Mouse (Mus musculus) bone marrow, adult 2 months (tissue): ENCODE measurements around the gene Scap. TPM values are rescaled to one million over a fixed set of nuclear protein-coding genes. Genes with fewer than 3 reads are reported as not detected.
"Not testable (repeated sequence)": the region's sequence is repeated elsewhere in the genome, so short reads cannot be mapped to it uniquely, and the experiment has no call there.

Source experiments
- H3K27ac ChIP-seq: fragments of 200-500 bp; 2 replicates; pipeline ENCODE4 v1.5.1; 2012; ENCODE audit warnings: low read depth, mild to moderate bottlenecking, control low read depth, inconsistent platforms, low read length; ENCODE audit not compliant: control insufficient read depth, poor library complexity, insufficient read depth
- H3K4me1 ChIP-seq: fragments of 200-500 bp; 2 replicates; pipeline ENCODE4 v1.6.1; 2011; ENCODE audit warnings: low read length; ENCODE audit not compliant: control insufficient read depth, insufficient read depth
- H3K4me3 ChIP-seq: fragments of 200-500 bp; replicated peaks from 2 replicates; pipeline ENCODE3; 2011; ENCODE audit warnings: mild to moderate bottlenecking, low read depth, low read length, control low read depth; ENCODE audit not compliant: control insufficient read depth
- CTCF ChIP-seq: fragments of 200-500 bp; IDR thresholded peaks from 2 replicates; pipeline ENCODE4 v1.5.1; 2011; ENCODE audit warnings: low read length, control low read depth; ENCODE audit not compliant: control insufficient read depth, insufficient read depth
- POLR2A ChIP-seq: fragments of 200-500 bp; IDR thresholded peaks from 2 replicates; pipeline ENCODE4 v1.6.1; 2011; ENCODE audit warnings: low read depth, mild to moderate bottlenecking, control low read depth, low read length, borderline replicate concordance; ENCODE audit not compliant: control insufficient read depth
- WGBS: fragments of 180-500 bp; shearing (Covaris S2); methylation state at CpG from one replicate; pipeline ENCODE4 v1.1.7; 2018; 5-methylcytosine and 5-hydroxymethylcytosine counted together
- polyA plus RNA-seq: library from polyadenylated mRNA; stranded (reverse); fragments of >200 nt; gene quantifications from 2 replicates; pipeline ENCODE4 v1.2.4, GENCODE M21; 2011; ENCODE audit warnings: low replicate concordance; ENCODE audit not compliant: missing spikeins, insufficient read depth, insufficient read length

The Scap gene
- polyA plus RNA-seq, 1 experiment = 10.7 TPM

GRCm38 (mm10) chr9:110381292-110381691, 48.2 kb downstream of the Scap start:
- WGBS = 84% methylated on average over 12 of the region's 12 CpGs
- TF ChIP-seq CTCF = no peak
- TF ChIP-seq POLR2A = no peak
- H3K4me1 ChIP-seq = no peaks in the 10 kb centered on the region
- no peak overlapping the region for H3K4me3 ChIP-seq
- H3K27ac ChIP-seq = no peak overlapping the region

GRCm38 (mm10) chr9:110384369-110384929, 51.4 kb downstream of the Scap start:
- WGBS = 83% methylated on average over 7 of the region's 7 CpGs
- Histone ChIP-seq H3K4me3 (no peak overlapping the region), H3K27ac (no peak overlapping the region), H3K4me1 (no peaks in the 10 kb centered on the region)
- TF ChIP-seq POLR2A (no peak), CTCF (no peak)

GRCm38 (mm10) chr9:110388011-110388410, 54.9 kb downstream of the Scap start:
- 86% methylated on average over 7 of the region's 7 CpGs for WGBS
- TF ChIP-seq CTCF = no peak
- no peak for TF ChIP-seq POLR2A
- no peaks in the 10 kb centered on the region for H3K4me1 ChIP-seq
- H3K4me3 ChIP-seq = no peak overlapping the region
- H3K27ac ChIP-seq = no peak overlapping the region

- no peaks in the 10 kb centered on the region for H3K4me1 ChIP-seq
- H3K4me3 ChIP-seq = no peak overlapping the region
- 77% methylated on average over 3 of the region's 3 CpGs for WGBS
- H3K27ac ChIP-seq = no peak overlapping the region
- TF ChIP-seq POLR2A (no peak), CTCF (no peak)
These were observed 57.8 kb downstream of the Scap start for GRCm38 (mm10) chr9:110390843-110391242.

DNA sequence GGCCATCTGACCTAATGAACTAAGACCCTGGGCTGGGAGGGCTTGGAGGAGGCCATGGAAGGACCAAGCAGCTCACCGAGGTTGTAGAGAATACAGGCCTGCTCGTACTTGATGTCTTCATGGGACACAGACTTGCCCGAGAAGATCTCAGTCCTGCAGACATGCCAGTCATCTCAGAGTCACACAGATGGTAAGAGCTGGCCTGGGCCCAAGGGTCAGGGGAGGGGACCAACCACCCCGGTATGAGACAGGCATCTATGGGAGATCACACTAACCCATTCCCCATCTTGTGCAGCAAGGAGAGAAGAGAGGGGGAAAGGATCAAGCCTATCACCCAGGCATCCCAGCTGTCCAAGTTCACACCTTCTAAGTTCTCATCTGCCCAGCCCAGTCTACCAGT, 60.2 kb downstream of the Scap start:
- Histone ChIP-seq H3K4me3 (no peak overlapping the region), H3K4me1 (no peaks in the 10 kb centered on the region), H3K27ac (no peak overlapping the region)
- TF ChIP-seq CTCF (no peak), POLR2A (no peak)
- WGBS = 93% methylated on average over 4 of the region's 4 CpGs

- Histone ChIP-seq H3K4me3 (no peak overlapping the region), H3K27ac (no peak overlapping the region), H3K4me1 (no peaks in the 10 kb centered on the region)
- WGBS = 82% methylated on average over 5 of the region's 5 CpGs
- TF ChIP-seq POLR2A (no peak), CTCF (no peak)
These were observed 67.6 kb downstream of the Scap start for GRCm38 (mm10) chr9:110400650-110401049.

DNA sequence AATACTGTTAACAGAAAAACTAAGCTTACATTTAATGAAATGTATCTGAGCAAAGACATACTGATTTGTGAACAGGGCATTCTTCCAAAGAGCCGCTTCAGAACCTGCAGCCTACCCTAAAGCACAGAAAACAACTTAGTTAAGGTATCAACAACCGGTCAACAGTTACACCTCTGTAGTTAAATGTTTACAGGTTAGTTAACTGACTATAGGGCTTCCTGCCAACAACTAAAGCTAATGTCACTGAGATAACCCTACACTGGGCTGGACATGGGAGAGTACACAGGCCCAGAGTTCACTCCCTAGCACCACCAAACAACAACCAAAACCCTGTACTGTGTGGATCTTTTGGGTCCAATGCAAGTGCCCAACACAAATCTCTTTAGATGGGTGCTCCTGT, 69.6 kb downstream of the Scap start:
- 84% methylated on average over 2 of the region's 2 CpGs for WGBS
- Histone ChIP-seq H3K4me1 (peaks cover 1% of the 10 kb centered on the region; the same call in 1 of the 2 replicates), H3K4me3 (no peak overlapping the region), H3K27ac (no peak overlapping the region)
- TF ChIP-seq POLR2A = no peak
- TF ChIP-seq CTCF = no peak

DNA sequence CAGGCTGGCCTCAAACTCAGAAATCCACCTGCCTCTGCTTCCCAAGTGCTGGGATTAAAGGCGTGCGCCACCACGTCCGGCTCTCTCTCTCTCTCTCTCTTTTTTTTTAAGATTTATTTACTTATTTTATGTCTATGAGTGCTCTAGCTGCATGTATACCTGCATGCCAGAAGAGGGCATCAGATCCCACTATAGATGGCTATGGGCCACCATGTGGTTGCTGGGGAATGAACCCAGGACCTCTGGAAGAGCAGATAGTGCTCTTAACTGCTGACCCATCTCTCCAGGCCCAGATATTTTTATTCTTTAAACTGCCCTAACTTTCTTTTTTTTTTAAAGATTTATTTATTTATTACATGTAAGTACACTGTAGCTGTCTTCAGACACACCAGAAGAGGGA, 70.2 kb downstream of the Scap start:
- WGBS = 81% methylated on average over 4 of the region's 4 CpGs
- not testable (repeated sequence) for H3K4me1 ChIP-seq, H3K4me3 ChIP-seq, H3K27ac ChIP-seq

DNA sequence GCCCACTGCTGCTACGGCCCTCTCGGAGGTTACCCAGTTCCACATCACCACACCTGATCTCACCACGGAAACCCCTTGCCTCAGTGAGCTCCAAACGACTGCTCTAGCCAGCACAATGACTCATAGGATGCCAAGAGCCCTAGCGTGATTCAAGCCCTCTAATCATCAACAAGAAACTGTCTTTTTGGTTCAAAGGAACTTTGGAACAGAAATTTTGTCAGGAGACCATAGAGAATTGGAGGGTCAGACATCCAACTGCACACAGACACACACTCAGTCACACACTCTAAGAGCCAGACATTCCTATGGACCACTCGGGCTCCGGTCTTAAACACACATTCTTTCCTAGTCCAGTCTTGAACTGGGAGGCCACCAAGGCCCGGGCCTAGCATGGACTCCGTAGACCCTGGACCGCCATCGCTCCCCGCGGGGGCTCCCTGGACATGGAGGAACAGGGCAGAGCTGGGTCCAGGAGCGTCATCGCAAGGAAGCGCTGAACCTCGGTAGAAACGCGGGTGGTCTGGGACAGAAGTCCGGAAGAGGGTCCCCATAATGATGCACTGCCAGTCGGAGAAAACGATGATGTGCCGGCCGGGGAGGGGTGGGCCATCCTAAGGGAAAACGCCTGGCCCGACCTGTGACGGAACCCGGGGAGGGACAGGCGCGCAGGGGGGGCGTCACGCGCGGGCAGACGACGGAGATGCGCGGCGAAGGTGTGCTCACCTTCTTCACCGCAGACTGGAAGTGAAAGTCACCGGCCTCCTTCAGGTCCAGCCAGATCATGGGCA, 74.4 kb downstream of the Scap start:
- WGBS = 1% methylated on average over 41 of the region's 41 CpGs
- Histone ChIP-seq H3K4me1 (peaks cover 1% of the 10 kb centered on the region; the same call in 1 of the 2 replicates), H3K27ac (peak overlapping the region; percentile 52), H3K4me3 (peak overlapping the region; percentile 94)
- TF ChIP-seq POLR2A (no peak), CTCF (no peak)
